In the genomic region with DNA sequence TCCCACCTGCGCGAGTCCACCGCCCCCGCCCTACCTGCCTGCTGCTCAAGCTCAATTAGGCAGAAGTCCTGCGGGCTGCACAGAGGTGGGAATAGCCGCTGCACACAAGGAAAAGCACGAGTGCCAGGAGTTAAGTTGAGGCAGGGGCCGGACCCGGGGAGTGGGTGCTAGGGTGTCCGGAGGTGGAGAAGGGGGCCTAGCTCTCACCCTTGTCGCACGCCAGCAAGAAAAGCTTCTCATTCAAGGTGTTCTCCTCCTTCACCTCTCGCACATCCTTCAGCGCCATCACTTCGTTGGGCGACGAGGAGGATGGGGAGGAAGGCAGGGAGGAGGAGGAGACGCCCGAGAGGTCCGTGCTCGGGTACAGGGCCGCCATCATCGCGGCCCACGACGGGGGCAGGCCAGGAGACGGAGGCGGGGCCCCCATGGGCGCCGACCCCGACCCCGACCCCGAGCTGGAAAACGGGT, we compare ENCODE assay signal across 8 mouse cellular contexts. TPM values are rescaled to one million over a fixed set of nuclear protein-coding genes. Genes with fewer than 3 reads are reported as not detected.
A peak's percentile ranks its signal among the peaks of the same experiment; 100 is the strongest.
DNase-seq lines count a peak whose midpoint lies in the region; ATAC-seq and TF ChIP-seq lines count a peak whose summit lies in the region.

No protein-coding gene starts in this region.

- no peaks in the 10 kb centered on the region for H3K36me3 ChIP-seq in liver, adult 2 months (ENCODE audit: control insufficient read depth, insufficient read depth, low read length)
- no peaks in the 10 kb centered on the region for H3K36me3 ChIP-seq in forebrain, postnatal 0 days (ENCODE audit: insufficient read depth)
- H3K36me3 ChIP-seq in limb, embryonic 11.5 days (ENCODE audit: control insufficient read depth, insufficient read depth, low read length) = no peaks in the 10 kb centered on the region
- no peaks in the 10 kb centered on the region for H3K36me3 ChIP-seq in neural tube, embryonic 13.5 days

- peak overlapping the region; percentile 61 for H3K9ac ChIP-seq in liver, adult 2 months (ENCODE audit: low read depth, low read length)
- H3K9ac ChIP-seq in forebrain, postnatal 0 days = peak overlapping the region; percentile 85
- H3K9ac ChIP-seq in limb, embryonic 11.5 days (ENCODE audit: low read length) = peak overlapping the region; percentile 68
- peak overlapping the region; percentile 89 for H3K9ac ChIP-seq in neural tube, embryonic 13.5 days

- DNase-seq in liver, adult 2 months (ENCODE audit: extremely low read depth, low read depth, low spot score) = no peak
- no peak for DNase-seq in liver
- DNase-seq in forebrain, postnatal 0 days = peak; percentile 18
- peak; percentile 46 for DNase-seq in induced T-regulatory cell, adult 2 months (ENCODE audit: low read depth)
- DNase-seq in limb, embryonic 11.5 days (ENCODE audit: low spot score) = peak; percentile 38
- no peak for DNase-seq in urinary bladder, postnatal 10 days (ENCODE audit: low spot score)

- no peak for TF ChIP-seq CTCF in liver, adult 2 months (IDR thresholded peaks at IDR 0.05; ENCODE audit: low read depth, low read length)
- no peak for TF ChIP-seq CTCF in forebrain, postnatal 0 days (IDR thresholded peaks at IDR 0.05; ENCODE audit: low read depth)

- peak; percentile 57 for ATAC-seq in forebrain, postnatal 0 days
- ATAC-seq in limb, embryonic 11.5 days (ENCODE audit: insufficient number of reproducible peaks, low FRiP score, low TSS enrichment, low read depth) = peak; percentile 63; the same call in 1 of the 2 replicates
- ATAC-seq in neural tube, embryonic 13.5 days (ENCODE audit: low read depth) = peak; percentile 82

- TF ChIP-seq POLR2A in liver, adult 2 months (IDR thresholded peaks at IDR 0.05; ENCODE audit: extremely low read depth, insufficient read depth, low read length) = no peak

- H3K9me3 ChIP-seq in forebrain, postnatal 0 days (ENCODE audit: low read length) = no peaks in the 10 kb centered on the region
- H3K9me3 ChIP-seq in limb, embryonic 11.5 days (ENCODE audit: control insufficient read depth, low read length) = no peaks in the 10 kb centered on the region
- no peaks in the 10 kb centered on the region for H3K9me3 ChIP-seq in neural tube, embryonic 13.5 days

- peak overlapping the region; percentile 67 for H3K4me3 ChIP-seq in liver, adult 2 months (ENCODE audit: insufficient read depth, low read depth, low read length)
- peak overlapping the region; percentile 95 for H3K4me3 ChIP-seq in brown adipose tissue, adult 24 weeks (ENCODE audit: insufficient read depth, low read depth, low read length)
- H3K4me3 ChIP-seq in forebrain, postnatal 0 days (ENCODE audit: low read depth, low read length) = peak overlapping the region; percentile 96
- H3K4me3 ChIP-seq in limb, embryonic 11.5 days (ENCODE audit: low read depth, low read length) = peak overlapping the region; percentile 72
- peak overlapping the region; percentile 93 for H3K4me3 ChIP-seq in neural tube, embryonic 13.5 days

- H3K4me2 ChIP-seq in forebrain, postnatal 0 days (ENCODE audit: low read depth) = peak overlapping the region; percentile 79
- peak overlapping the region; percentile 92 for H3K4me2 ChIP-seq in limb, embryonic 11.5 days (ENCODE audit: low read depth, severe bottlenecking)
- H3K4me2 ChIP-seq in neural tube, embryonic 13.5 days = peak overlapping the region; percentile 80

- H3K27me3 ChIP-seq in liver, adult 2 months (ENCODE audit: control insufficient read depth, insufficient read depth, low read length) = peaks cover 7% of the 10 kb centered on the region
- no peaks in the 10 kb centered on the region for H3K27me3 ChIP-seq in forebrain, postnatal 0 days (ENCODE audit: insufficient read depth, low read length)
- peaks cover 5% of the 10 kb centered on the region for H3K27me3 ChIP-seq in limb, embryonic 11.5 days (ENCODE audit: control insufficient read depth, insufficient read depth, low read length)
- H3K27me3 ChIP-seq in neural tube, embryonic 13.5 days = peaks cover 18% of the 10 kb centered on the region

- no peaks in the 10 kb centered on the region for H3K4me1 ChIP-seq in liver, adult 2 months (ENCODE audit: control insufficient read depth, insufficient read depth, low read length)
- peaks cover 4% of the 10 kb centered on the region for H3K4me1 ChIP-seq in brown adipose tissue, adult 24 weeks (ENCODE audit: control insufficient read depth, insufficient read depth, insufficient read length, low read length)
- H3K4me1 ChIP-seq in forebrain, postnatal 0 days (ENCODE audit: insufficient read depth) = 0 out of 2 replicates have a peak, but pooled peaks cover 6% of the 10 kb centered on the region
- 0 out of 2 replicates have a peak, but pooled peaks cover 3% of the 10 kb centered on the region for H3K4me1 ChIP-seq in limb, embryonic 11.5 days (ENCODE audit: control insufficient read depth, insufficient read depth, low read length)
- H3K4me1 ChIP-seq in neural tube, embryonic 13.5 days (replicated peaks) = peaks cover 18% of the 10 kb centered on the region

- 8% methylated on average over 34 of the region's 34 CpGs for WGBS in liver, adult 2 months
- 2% methylated on average over 34 of the region's 34 CpGs for WGBS in forebrain, postnatal 0 days
- WGBS in limb, embryonic 11.5 days = 2% methylated on average over 30 of the region's 34 CpGs
- WGBS in neural tube, embryonic 13.5 days = under 1% methylated on average over 33 of the region's 34 CpGs

- no peak overlapping the region for H3K27ac ChIP-seq in liver, adult 2 months (replicated peaks; ENCODE audit: insufficient read depth, low read depth, low read length)
- H3K27ac ChIP-seq in brown adipose tissue, adult 24 weeks (replicated peaks; ENCODE audit: low read depth, low read length) = no peak overlapping the region
- 0 out of 2 replicates have a peak overlapping the region, but pooled peaks have one; percentile 54 for H3K27ac ChIP-seq in forebrain, postnatal 0 days (ENCODE audit: low read depth, low read length)
- no peak overlapping the region for H3K27ac ChIP-seq in limb, embryonic 11.5 days (replicated peaks; ENCODE audit: low read depth, low read length)
- no peak overlapping the region for H3K27ac ChIP-seq in neural tube, embryonic 13.5 days (replicated peaks)

- H3K79me2 ChIP-seq in liver, adult 2 months (ENCODE audit: control insufficient read depth, insufficient read depth, low read length) = no peaks in the 10 kb centered on the region

RNA-seq across cellular contexts. Expression of a gene that starts 0.7 kb away (rescaled TPM):
- 0.74 TPM in 2 replicates for total RNA-seq in liver, adult 2 months (2014; rRNA removed)
- polyA plus RNA-seq in liver, adult 2 months (2012; rRNA removed) = 0.05 and 0.16 TPM in 2 replicates
- 0.88 and 0.99 TPM in 2 replicates for polyA plus RNA-seq in brown adipose tissue, adult 24 weeks (2012; ENCODE audit: insufficient read depth, insufficient read length, missing spikeins)
- 27.6 and 33.3 TPM in 2 replicates for total RNA-seq in forebrain, postnatal 0 days (2014; rRNA removed)
- 5.2 and 7.3 TPM in 2 replicates for polyA plus RNA-seq in forebrain, postnatal 0 days (2015; fragmentation: Nextera tagmentation; extraction: Ambion mirVana)
- polyA plus RNA-seq in limb, embryonic 11.5 days (2014; fragmentation: Nextera tagmentation; extraction: Ambion mirVana) = 1.3 and 1.6 TPM in 2 replicates
- 5.2 and 5.5 TPM in 2 replicates for polyA plus RNA-seq in neural tube, embryonic 13.5 days (2015; fragmentation: Nextera tagmentation; extraction: Ambion mirVana)

Comparison
In these comparisons a context has a peak if more than half of its experiments do, and no peak if none do; other contexts are left out.
1. DNase-seq: peak in forebrain, postnatal 0 days (single experiment), induced T-regulatory cell, adult 2 months (single experiment) and limb, embryonic 11.5 days (single experiment); none in liver, adult 2 months (single experiment), liver (single experiment) and urinary bladder, postnatal 10 days (single experiment).
2. Peak in every context shown above with its lines, with median percentiles within 50 percentile points of each other: H3K4me3 ChIP-seq, H3K9ac ChIP-seq, ATAC-seq and H3K4me2 ChIP-seq.